Mouse (Mus musculus) retina, postnatal 1 day (tissue): ENCODE data around the gene Prcc.

ENCODE experiments used
- DNase-seq: peaks from one replicate; pipeline ENCODE4 v3.0.0-alpha.2; 2012

Prcc gene

GRCm38 (mm10) chr3:87885281-87886003 lies at the start of gene Prcc:
Gene Prcc (minus strand): TSS chr3:87885608.
- peak; percentile 100 for DNase-seq

DNA sequence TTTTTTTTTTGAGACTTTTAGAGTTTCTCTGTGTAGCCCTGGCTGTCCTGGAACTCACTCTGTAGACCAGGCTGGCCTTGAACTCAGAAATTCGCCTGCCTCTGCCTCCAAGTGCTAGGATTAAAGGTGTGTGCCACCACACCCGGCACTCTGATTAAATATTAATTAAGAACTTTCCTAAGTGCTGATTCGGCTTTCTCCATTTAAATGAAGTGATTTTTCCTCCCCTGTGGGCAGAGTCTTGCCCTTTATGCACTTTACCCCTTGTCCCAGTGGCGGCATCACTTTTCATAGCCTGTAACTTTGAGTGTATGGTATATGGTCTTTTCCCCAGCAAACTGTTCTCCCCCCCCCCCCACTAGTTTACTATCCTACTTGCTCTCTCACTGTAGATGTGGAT lies 49.8 kb upstream of the Prcc start:
- no peak for DNase-seq

DNA sequence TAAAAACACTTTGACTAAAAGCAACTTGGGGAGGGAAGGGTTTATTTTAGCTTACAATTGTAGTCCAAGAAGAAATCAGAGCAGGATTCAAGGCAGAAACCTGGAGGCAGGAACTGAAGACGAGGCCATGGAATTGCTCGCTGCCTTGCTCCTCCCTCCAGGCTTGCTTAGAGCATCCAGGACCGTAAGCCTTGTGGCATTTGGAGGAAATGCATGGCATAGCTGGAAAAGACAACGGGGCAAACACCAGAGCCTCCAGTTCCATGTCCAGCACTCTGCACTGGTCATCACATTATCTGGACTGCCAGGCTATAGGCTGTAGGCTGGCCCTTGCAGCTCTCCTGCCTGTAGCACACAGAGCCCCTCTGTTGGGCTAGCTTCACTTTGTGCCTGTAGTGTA lies 49.1 kb upstream of the Prcc start:
- no peak for DNase-seq

DNA sequence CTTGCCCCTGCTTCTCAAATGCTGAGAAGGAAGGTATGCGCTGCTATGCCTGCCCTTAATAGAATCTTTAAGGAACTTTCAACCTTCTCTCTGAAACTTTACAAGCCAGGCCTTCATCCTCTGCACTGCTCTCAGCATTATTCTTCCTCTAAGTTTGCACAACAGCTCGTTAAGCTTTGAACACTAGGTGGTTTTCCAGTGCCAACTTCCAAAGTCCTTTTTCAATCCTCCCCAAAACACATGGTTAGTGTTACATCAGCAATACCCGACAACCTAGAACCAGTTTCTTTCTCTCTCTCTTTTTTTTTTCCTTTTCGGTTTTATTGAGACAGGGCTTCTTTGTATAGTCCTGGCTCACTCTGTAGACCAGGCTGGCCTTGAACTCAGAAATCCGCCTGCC lies 48.6 kb upstream of the Prcc start:
- no peak for DNase-seq

- peak; percentile 98 for DNase-seq
These were observed 44.8 kb upstream of the Prcc start, which contains the start of the genes Isg20l2 and Rrnad1 for GRCm38 (mm10) chr3:87930078-87930795. Gene Isg20l2 (plus strand): TSS chr3:87930314. Gene Rrnad1 (minus strand): TSS chr3:87930717.

GRCm38 (mm10) chr3:87929341-87930077 lies 44.1 kb upstream of the Prcc start:
- DNase-seq: no peak

DNA sequence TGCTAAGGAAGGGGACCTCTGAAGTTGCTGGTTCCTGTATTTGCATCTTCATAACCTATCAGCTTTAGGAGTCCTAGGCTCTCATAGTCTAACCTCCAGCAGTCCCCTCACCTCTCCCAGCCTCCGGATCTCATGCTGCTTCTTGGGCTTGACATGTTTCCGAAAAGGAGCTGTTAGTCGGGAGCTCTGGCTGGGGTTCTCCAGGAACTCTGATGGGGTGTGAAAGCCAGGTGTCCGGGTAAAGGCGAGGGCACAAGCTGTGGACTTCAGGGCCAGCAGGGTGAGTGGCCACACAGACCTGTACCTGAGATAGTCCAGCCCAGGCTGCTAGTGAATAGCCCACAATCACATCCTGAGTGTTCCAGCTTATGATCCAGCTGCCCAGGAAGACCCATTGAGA lies 42.0 kb upstream of the Prcc start:
- no peak for DNase-seq

DNA sequence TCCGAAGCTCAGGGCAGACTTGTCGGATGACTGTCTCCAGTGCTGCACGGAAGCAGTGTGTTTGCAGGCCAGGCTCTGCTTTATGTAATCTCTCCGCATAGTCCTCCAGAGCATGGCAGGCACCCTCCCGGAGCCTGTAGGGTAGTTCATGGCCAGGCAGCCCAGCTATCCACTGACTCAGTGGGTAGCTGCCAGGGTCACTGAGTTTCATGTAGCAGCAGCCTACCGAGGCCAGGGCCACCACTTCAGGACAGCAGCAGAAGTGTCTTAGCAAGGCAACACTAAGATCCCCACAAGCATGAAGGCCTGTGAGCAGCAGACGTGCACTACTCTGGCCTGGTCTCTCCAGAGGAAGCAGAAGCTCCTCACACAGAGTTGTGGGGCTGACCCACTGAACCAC lies 39.6 kb upstream of the Prcc start:
- DNase-seq: no peak

- DNase-seq: no peak
These were observed 35.0 kb upstream of the Prcc start for GRCm38 (mm10) chr3:87920270-87920943.

DNA sequence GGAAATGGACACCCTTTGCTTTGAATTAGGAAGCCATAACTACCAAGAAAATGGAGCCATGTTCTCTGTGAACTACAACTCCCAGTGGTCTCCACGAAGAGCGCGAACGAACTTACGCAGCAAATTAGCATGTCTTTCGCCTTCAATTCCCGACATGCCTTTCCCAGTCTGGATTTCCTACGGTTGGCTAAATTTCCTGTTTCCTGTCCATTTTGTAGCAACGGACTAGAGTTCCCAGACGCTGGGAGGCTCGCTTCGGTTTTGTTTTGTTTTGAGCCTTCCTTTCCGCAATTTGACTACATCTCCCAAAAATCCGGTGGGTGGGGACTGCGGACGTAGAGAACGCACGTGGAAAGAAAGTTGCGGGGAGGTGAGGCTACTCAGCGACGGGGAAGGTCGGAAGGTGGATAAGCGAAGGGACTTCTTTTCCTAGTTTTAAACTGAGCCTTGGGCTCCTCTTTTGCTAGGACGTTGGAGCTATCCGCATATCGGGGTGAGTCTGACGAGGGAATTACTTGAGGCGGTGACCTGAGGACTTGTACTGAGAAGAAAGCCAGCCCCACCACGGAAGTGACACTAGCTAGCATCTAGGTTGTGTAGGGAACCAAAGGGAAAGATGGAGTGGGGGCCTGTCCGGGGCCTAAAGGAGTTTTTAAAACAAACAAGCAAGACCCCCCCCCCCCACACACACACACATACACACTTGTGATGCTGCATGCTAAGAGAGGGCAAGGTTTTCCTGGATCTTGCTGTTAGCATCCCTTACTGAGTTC lies 34.1 kb upstream of the Prcc start, which contains the start of gene Mrpl24:
TSS of gene Mrpl24 (plus strand) at position 171 of the 773 bp plus-strand sequence.
- peak; percentile 96 for DNase-seq

- no peak for DNase-seq
These were observed 33.1 kb upstream of the Prcc start for GRCm38 (mm10) chr3:87918551-87918950.

DNA sequence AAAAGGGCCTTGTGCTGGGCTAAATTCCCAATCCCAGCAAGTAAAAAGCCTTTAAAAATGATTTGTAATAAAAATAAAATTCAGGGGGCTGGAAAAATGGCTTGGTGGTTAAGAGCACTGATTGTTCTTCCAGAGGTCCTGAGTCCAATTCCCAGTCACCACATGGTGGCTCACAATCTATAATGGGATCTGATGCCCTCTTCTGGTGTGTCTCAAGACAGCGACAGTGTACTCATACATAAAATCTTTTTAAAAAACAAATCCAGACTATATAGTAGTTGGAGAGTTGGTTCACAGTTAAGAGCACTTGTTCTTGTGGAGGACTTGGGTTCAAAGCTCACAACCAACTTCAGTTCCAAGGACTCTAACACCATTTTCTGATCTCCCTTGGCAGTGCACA lies 31.6 kb upstream of the Prcc start:
- no peak for DNase-seq

DNA sequence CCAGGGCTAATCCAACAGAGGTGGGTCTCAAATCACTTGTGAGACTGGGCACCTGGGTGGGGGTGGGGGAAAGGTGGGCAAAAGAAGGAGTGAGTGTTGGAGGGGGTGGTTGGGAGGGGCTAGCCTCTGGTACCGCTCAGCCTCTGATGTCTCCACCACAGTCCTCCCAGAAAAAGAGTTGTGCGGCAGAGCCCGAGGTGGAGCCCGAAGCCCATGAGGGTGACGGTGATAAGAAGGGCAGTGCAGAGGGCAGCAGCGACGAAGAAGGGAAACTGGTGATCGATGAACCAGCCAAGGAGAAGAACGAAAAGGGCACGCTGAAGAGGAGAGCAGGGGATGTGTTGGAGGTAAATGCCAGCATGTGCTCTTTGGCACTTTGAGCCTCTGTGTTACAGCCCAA lies 28.5 kb upstream of the Prcc start:
- no peak for DNase-seq

GRCm38 (mm10) chr3:87913491-87913890 lies 28.1 kb upstream of the Prcc start:
- DNase-seq: no peak

DNA sequence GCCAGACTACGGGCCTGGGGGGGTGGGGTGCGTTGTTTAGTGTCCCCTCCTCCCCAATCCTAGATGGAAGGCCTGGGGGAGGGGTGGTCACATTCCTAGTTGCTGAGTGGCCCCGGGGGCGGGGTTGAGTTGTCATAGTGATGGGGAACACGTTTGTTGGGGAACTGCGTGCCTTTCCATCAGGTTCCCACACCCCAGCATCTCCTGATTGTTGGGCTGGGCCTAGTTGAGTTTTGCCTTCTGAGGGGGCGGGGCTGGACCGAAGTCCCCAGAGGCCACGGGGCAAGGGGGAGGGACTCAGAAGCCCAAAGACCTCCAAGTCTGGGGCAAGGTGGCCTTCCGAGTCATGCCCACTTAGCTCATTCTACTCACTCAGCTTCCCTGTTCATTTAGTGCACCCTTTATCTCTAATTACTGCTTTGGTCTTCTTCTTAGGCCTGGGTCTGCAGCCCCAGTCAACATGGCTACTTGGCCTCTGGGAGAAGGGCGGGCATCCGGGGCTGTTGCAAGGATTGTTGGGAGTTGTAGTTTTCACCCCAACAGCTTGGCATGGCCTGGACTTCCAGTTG lies 25.2 kb upstream of the Prcc start:
- peak; percentile 85 for DNase-seq

DNA sequence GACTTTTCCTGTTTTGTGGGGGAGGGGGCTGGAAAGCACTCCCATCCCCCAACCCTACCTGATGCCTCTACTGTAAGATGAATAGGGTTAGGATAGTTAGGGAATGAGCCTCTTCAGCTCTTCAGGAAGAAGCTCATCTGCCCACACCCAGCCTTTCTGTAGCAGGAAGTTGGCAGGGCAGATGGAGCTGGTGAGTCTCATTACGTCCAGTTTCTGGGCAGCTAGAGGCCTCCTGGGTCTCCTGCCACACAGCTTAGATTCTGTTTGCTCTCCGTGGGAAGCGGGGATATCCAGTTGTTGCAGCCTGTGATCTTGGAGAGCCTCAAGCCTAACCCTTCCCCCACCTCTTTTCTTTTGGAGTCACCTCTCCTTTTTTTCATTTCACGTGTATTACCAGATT lies 24.5 kb upstream of the Prcc start:
- DNase-seq: no peak

GRCm38 (mm10) chr3:87909381-87909780 lies 24.0 kb upstream of the Prcc start:
- DNase-seq: no peak

GRCm38 (mm10) chr3:87907906-87908305 lies 22.5 kb upstream of the Prcc start:
- DNase-seq: no peak

DNA sequence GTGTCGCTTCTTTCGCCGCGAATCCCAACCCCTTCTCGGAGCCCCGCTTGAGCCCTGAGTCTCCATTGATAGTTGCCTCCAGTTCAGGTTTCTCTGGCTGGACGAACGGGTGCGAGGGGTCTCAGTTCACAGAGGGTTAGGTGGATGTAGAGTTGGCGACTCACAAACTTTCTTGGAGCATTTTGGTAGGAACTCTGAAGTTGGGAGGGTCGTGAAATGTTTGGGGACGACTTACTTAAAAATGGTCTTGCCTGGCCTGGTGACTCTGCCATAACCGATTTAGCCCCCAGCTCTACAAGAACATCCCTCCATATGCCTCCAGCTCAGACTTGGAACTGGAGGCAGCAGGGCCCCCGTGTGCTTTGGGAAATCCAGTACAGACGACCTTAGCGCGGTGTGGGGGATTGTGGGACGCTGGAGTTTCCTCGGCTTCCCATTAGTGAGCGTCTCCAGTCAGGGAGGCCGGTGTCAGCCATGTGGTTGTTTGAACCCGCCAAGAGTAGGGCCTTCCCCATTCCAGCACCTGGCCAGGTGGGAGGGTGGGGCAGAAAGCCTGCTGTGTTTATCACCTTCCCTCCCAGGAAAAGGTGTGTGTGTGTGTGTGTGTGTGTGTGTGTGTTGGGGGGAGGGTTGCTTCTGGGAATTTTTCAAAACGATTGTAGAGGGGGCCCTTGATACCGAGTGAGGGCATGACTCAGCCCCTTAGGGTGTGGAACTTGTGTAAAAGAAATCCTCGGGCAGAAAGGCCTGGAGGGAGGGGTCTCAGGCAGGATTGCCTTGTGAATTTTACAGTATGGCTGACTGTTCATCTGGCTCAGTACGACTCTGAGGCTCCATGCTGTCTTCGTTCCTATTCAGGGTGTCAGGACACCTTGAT lies 21.8 kb upstream of the Prcc start:
- DNase-seq: peak; percentile 34

DNA sequence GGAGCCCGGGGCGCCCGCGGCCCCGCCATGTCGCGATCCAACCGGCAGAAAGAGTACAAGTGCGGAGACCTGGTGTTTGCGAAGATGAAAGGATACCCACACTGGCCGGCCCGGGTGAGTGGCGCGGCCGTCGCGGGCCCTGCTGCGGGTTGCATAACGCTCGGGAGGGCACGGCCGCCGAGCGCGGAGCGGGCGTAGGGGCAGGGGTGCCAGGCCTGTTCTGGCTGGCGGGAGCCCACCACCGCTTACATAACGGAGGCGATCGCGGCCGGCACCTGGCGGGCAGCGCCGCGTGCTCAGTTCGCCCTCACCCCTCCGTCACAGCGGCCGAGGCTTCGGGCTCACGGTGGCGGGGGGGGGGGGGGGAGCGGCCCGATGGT lies 21.2 kb upstream of the Prcc start:
- DNase-seq: no peak
